Mouse (Mus musculus): ENCODE measurements around the gene Serpina3a.

Gene Serpina3a

DNA sequence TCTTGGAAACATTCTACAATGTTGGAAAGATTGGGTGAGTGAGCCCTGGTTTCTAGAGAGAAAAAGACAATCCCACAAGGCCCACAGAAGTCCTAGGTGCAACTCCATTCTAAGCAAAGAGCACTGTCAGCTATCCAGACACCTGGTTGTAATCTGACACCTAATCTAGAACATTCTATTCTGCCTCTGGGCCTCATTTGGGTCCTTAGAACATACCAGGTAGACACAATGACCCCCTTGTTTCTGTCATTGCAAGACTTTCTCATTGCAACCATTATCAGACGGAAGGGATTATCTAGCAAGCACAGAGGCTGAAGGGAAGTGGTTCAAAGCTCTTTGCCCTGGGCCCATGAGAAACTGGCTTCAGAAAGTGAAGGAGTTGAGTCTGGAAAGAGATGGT is 21.2 kb upstream of the Serpina3a start:
- no peaks in the 10 kb centered on the region for H3K4me1 ChIP-seq (replicated peaks; ENCODE audit: low read depth, low read length)
- no peaks in the 10 kb centered on the region for H3K9me3 ChIP-seq (ENCODE audit: low read length)
- H3K27me3 ChIP-seq (ENCODE audit: insufficient read depth, low read length) = no peaks in the 10 kb centered on the region
- no peaks in the 10 kb centered on the region for H3K36me3 ChIP-seq (ENCODE audit: insufficient read depth, low read length)
- H3K4me3 ChIP-seq (replicated peaks; ENCODE audit: low read length) = no peak overlapping the region
- TF ChIP-seq NANOG (IDR thresholded peaks at IDR 0.05; ENCODE audit: borderline replicate concordance, low read length) (no peak), CTCF (conservative IDR thresholded peaks at IDR 0.05; ENCODE audit: low read length) (no peak), POU5F1 (IDR thresholded peaks at IDR 0.05; ENCODE audit: borderline replicate concordance, low read length) (no peak)

DNA sequence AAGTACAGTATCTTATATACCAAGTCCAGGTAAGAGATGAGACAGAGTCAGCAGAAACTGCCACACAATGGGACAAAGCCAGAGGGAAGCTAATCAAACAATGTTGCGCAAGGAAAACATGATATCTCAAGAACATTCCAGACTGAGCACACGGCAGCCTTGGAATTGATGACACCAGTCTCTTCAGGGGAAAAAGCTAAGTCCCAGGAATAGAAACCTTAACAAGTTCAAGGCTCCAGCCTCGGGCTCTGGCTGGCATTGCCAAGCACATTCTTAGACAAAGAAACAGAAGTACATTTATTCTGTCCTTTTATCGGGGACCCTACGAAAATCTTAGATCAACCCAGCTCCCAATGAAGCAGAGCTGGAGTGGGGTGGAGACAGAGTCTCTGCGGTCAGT is 11.8 kb upstream of the Serpina3a start, which contains the start of gene Serpina5:
Serpina5 (plus strand) TSS at position 346 of the 400 bp plus-strand sequence.
- Histone ChIP-seq H3K9me3 (ENCODE audit: low read length) (no peaks in the 10 kb centered on the region), H3K27me3 (ENCODE audit: insufficient read depth, low read length) (no peaks in the 10 kb centered on the region), H3K4me1 (replicated peaks; ENCODE audit: low read depth, low read length) (no peaks in the 10 kb centered on the region), H3K36me3 (ENCODE audit: insufficient read depth, low read length) (no peaks in the 10 kb centered on the region), H3K4me3 (replicated peaks; ENCODE audit: low read length) (no peak within 1 kb of the TSS)
- no peak for TF ChIP-seq CTCF (conservative IDR thresholded peaks at IDR 0.05; ENCODE audit: low read length)
- TF ChIP-seq POU5F1 (IDR thresholded peaks at IDR 0.05; ENCODE audit: borderline replicate concordance, low read length) = no peak
- TF ChIP-seq NANOG (IDR thresholded peaks at IDR 0.05; ENCODE audit: borderline replicate concordance, low read length) = no peak

DNA sequence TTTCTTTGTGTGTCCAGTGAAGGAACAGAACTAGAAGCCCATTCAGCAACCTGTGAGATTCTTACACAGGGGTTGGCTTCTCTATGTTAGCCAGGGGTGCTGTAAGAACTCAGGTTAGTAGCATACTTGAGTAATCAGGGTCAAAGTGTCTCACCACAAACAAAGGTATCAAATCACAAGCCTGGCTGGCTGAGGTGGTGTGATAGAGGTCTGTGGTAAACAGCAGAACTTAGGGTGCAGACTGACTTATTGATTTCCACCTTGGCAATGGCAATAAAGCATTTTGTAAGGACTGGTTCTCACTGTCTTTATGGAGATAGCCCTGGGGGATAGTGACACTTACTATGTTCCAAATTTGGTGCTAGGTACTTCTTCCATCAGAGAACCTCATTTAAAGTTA is 6.7 kb upstream of the Serpina3a start:
- TF ChIP-seq POU5F1 (IDR thresholded peaks at IDR 0.05; ENCODE audit: borderline replicate concordance, low read length) (no peak), NANOG (IDR thresholded peaks at IDR 0.05; ENCODE audit: borderline replicate concordance, low read length) (no peak), CTCF (conservative IDR thresholded peaks at IDR 0.05; ENCODE audit: low read length) (no peak)
- no peak overlapping the region for H3K4me3 ChIP-seq (replicated peaks; ENCODE audit: low read length)
- no peaks in the 10 kb centered on the region for H3K4me1 ChIP-seq (replicated peaks; ENCODE audit: low read depth, low read length)
- no peaks in the 10 kb centered on the region for H3K36me3 ChIP-seq (ENCODE audit: insufficient read depth, low read length)
- no peaks in the 10 kb centered on the region for H3K27me3 ChIP-seq (ENCODE audit: insufficient read depth, low read length)
- H3K9me3 ChIP-seq (ENCODE audit: low read length) = no peaks in the 10 kb centered on the region

DNA sequence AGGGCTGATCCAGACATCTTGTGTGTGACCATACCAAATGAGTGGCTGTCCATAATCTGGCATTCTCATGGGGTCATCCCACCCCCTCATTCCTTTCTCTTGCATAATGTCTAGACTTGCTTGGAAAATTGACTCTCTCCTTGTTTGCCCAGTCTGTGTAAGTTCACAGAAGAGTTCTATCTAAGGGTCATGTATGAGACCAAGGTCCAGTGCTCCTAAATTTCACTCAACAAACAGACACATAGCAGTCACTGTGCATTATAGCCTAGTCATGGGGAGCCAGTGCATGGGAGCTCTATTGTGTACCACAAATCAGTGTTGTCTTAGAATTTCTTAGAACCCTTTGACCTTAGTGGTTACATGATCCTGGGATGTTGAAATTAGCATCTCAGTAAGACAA is 5.6 kb upstream of the Serpina3a start:
- no peaks in the 10 kb centered on the region for H3K9me3 ChIP-seq (ENCODE audit: low read length)
- H3K4me3 ChIP-seq (replicated peaks; ENCODE audit: low read length) = no peak overlapping the region
- H3K4me1 ChIP-seq (replicated peaks; ENCODE audit: low read depth, low read length) = no peaks in the 10 kb centered on the region
- no peaks in the 10 kb centered on the region for H3K27me3 ChIP-seq (ENCODE audit: insufficient read depth, low read length)
- H3K36me3 ChIP-seq (ENCODE audit: insufficient read depth, low read length) = no peaks in the 10 kb centered on the region
- no peak for TF ChIP-seq CTCF (conservative IDR thresholded peaks at IDR 0.05; ENCODE audit: low read length)
- no peak for TF ChIP-seq NANOG (IDR thresholded peaks at IDR 0.05; ENCODE audit: borderline replicate concordance, low read length)
- no peak for TF ChIP-seq POU5F1 (IDR thresholded peaks at IDR 0.05; ENCODE audit: borderline replicate concordance, low read length)

DNA sequence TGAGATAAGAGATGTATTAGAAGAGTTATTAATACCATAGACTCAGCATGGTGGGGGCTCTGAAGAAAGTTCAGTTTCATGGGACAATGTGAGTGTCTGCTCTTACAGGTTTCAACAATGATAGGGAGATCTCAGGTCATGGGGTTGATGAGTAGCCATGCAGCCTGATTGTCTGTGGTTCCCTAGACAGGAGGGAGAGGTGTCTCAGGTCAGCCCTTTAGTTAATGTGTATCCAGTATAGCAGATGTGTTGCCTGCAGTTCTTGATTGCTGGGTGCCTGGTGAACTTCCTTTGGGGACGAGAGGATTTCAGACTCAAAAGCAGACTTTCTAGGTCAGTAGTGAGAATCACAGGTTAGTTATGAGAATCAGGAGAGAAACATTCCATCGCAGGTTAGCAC is 4.0 kb upstream of the Serpina3a start:
- no peaks in the 10 kb centered on the region for H3K36me3 ChIP-seq (ENCODE audit: insufficient read depth, low read length)
- TF ChIP-seq NANOG (IDR thresholded peaks at IDR 0.05; ENCODE audit: borderline replicate concordance, low read length) (no peak), POU5F1 (IDR thresholded peaks at IDR 0.05; ENCODE audit: borderline replicate concordance, low read length) (no peak), CTCF (conservative IDR thresholded peaks at IDR 0.05; ENCODE audit: low read length) (no peak)
- no peaks in the 10 kb centered on the region for H3K27me3 ChIP-seq (ENCODE audit: insufficient read depth, low read length)

DNA sequence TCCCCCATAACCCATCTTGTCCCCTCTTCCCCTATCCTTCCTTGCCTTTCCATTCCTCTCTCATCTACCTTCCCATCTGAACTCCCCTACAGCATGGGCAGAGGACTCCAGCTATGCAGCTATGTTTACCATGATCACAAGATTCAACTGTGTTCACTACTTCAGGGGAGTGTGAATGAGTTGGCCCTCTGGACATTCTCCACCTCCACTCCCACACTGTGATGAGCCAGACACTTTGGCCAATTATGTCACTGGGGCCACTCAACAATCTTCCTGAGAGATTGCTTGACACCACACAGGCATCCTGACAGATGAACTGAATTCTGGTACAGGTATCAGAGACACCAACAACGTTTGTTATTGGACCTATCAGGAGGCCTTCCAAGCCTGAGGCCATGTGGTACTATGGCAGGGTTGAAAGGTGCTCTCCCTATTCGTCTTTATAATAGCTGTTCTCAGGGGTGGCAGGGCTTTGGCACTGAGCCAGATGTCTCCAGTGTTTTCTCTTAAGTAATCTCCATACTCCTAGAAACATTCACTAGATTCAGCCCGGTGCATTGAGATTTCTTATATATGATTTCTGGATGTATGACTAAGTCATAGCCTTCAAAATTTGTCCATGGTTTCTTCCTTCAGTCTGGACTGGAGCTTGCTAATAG is 2.5 kb downstream of the Serpina3a start:
- TF ChIP-seq CTCF (conservative IDR thresholded peaks at IDR 0.05; ENCODE audit: low read length) (no peak), POU5F1 (IDR thresholded peaks at IDR 0.05; ENCODE audit: borderline replicate concordance, low read length) (no peak), NANOG (IDR thresholded peaks at IDR 0.05; ENCODE audit: borderline replicate concordance, low read length) (no peak)
- H3K4me1 ChIP-seq (replicated peaks; ENCODE audit: low read depth, low read length) = no peaks in the 10 kb centered on the region
- H3K9me3 ChIP-seq (ENCODE audit: low read length) = peaks cover 6% of the 10 kb centered on the region
- no peak overlapping the region for H3K4me3 ChIP-seq (replicated peaks; ENCODE audit: low read length)
- no peaks in the 10 kb centered on the region for H3K36me3 ChIP-seq (ENCODE audit: insufficient read depth, low read length)
- no peaks in the 10 kb centered on the region for H3K27me3 ChIP-seq (ENCODE audit: insufficient read depth, low read length)

More for the DNA sequence above, 4.0 kb upstream of the Serpina3a start:
- Histone ChIP-seq H3K4me1 (replicated peaks; ENCODE audit: low read depth, low read length) (no peaks in the 10 kb centered on the region), H3K9me3 (ENCODE audit: low read length) (0 out of 2 replicates have a peak, but pooled peaks cover 6% of the 10 kb centered on the region), H3K4me3 (replicated peaks; ENCODE audit: low read length) (no peak overlapping the region)

DNA sequence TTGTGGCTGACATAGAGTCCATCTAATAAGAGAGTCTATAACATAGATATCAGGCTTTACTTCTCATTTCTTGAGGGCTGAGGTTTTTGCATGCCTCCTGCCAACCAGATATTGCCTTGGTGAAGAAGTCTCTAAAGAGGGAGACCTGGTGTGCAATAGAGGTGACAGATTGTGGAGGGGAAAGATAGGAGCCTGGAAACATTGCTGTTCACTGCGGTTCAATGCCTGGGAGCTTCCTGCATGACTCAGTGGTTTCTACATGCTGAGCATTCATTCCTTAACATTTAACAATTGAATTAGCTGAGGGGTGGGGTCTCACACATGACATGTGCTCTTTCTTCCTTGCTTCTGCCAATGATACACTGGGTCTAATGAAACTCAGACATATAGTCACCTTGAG is 10.6 kb downstream of the Serpina3a start:
- no peaks in the 10 kb centered on the region for H3K27me3 ChIP-seq (ENCODE audit: insufficient read depth, low read length)
- H3K4me3 ChIP-seq (replicated peaks; ENCODE audit: low read length) = no peak overlapping the region
- H3K9me3 ChIP-seq (ENCODE audit: low read length) = peaks cover 3% of the 10 kb centered on the region
- no peaks in the 10 kb centered on the region for H3K4me1 ChIP-seq (replicated peaks; ENCODE audit: low read depth, low read length)
- no peak for TF ChIP-seq POU5F1 (IDR thresholded peaks at IDR 0.05; ENCODE audit: borderline replicate concordance, low read length)
- TF ChIP-seq NANOG (IDR thresholded peaks at IDR 0.05; ENCODE audit: borderline replicate concordance, low read length) = no peak
- TF ChIP-seq CTCF (conservative IDR thresholded peaks at IDR 0.05; ENCODE audit: low read length) = no peak
- H3K36me3 ChIP-seq (ENCODE audit: insufficient read depth, low read length) = no peaks in the 10 kb centered on the region

DNA sequence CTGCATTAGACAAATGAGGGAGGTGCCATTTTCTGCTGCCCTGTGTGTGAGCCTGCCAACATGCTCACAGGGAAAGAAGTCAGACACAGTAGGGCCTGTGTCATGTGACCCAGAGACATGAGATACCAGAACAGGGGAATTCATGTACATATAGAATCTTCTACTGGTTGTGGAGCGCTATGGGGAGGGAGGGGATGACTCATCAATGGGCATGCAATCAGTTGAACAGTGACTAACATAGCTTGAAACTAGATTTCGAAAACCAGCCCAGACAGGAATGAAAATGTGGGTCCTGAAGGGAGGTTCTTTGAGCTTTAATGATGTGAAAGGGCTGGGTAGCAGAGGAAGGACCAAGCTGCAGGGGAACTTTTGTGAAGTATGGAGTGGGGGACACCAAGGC is 11.5 kb downstream of the Serpina3a start:
- no peaks in the 10 kb centered on the region for H3K27me3 ChIP-seq (ENCODE audit: insufficient read depth, low read length)
- peaks cover 3% of the 10 kb centered on the region for H3K9me3 ChIP-seq (ENCODE audit: low read length)
- no peak overlapping the region for H3K4me3 ChIP-seq (replicated peaks; ENCODE audit: low read length)
- H3K36me3 ChIP-seq (ENCODE audit: insufficient read depth, low read length) = no peaks in the 10 kb centered on the region
- no peak for TF ChIP-seq POU5F1 (IDR thresholded peaks at IDR 0.05; ENCODE audit: borderline replicate concordance, low read length)
- no peak for TF ChIP-seq NANOG (IDR thresholded peaks at IDR 0.05; ENCODE audit: borderline replicate concordance, low read length)
- no peak for TF ChIP-seq CTCF (conservative IDR thresholded peaks at IDR 0.05; ENCODE audit: low read length)
- no peaks in the 10 kb centered on the region for H3K4me1 ChIP-seq (replicated peaks; ENCODE audit: low read depth, low read length)
